Mouse (Mus musculus) yolk sac, embryonic 10.5 days (tissue): ENCODE results near the gene Zwilch.
"Not testable (repeated sequence)": the region's sequence is repeated elsewhere in the genome, so short reads cannot be mapped to it uniquely, and the experiment has no call there.

Experiments used
- DNase-seq: peaks from one replicate; pipeline ENCODE4 v3.0.0-alpha.2; 2017; ENCODE audit warnings: low spot score

The Zwilch gene

GRCm38 (mm10) chr9:64172816-64173665 lies at the start of gene Zwilch, which contains the start of gene Rpl4:
Gene Zwilch (minus strand): TSS chr9:64173104.
Gene Rpl4 (plus strand): TSS chr9:64173375.
- DNase-seq, result peak; percentile 88

- DNase-seq, result no peak
Observed at GRCm38 (mm10) chr9:64222098-64222497, 49.2 kb upstream of the Zwilch start.

GRCm38 (mm10) chr9:64221480-64221879 lies 48.6 kb upstream of the Zwilch start:
- no peak for DNase-seq

- peak; percentile 37 for DNase-seq
Observed at GRCm38 (mm10) chr9:64220603-64221002, 47.7 kb upstream of the Zwilch start.

GRCm38 (mm10) chr9:64219772-64220420 lies 47.0 kb upstream of the Zwilch start:
- DNase-seq, result no peak

- DNase-seq, result no peak
Observed at GRCm38 (mm10) chr9:64219305-64219704, 46.4 kb upstream of the Zwilch start.

GRCm38 (mm10) chr9:64217887-64218286 lies 45.0 kb upstream of the Zwilch start:
- DNase-seq, result no peak

- DNase-seq, result no peak
Observed at GRCm38 (mm10) chr9:64216641-64217040, 43.7 kb upstream of the Zwilch start.

- DNase-seq, result no peak
Observed at GRCm38 (mm10) chr9:64216090-64216489, 43.2 kb upstream of the Zwilch start.

GRCm38 (mm10) chr9:64214452-64214851 lies 41.5 kb upstream of the Zwilch start:
- no peak for DNase-seq

GRCm38 (mm10) chr9:64207509-64208084 lies 34.7 kb upstream of the Zwilch start:
- DNase-seq, result no peak

GRCm38 (mm10) chr9:64202866-64203265 lies 30.0 kb upstream of the Zwilch start:
- DNase-seq, result no peak

- DNase-seq, result no peak
Observed at GRCm38 (mm10) chr9:64202331-64202730, 29.4 kb upstream of the Zwilch start.

- peak; percentile 64 for DNase-seq
Observed at GRCm38 (mm10) chr9:64199897-64200296, 27.0 kb upstream of the Zwilch start.

- peak; percentile 64 for DNase-seq
Observed at GRCm38 (mm10) chr9:64198763-64199418, 26.0 kb upstream of the Zwilch start.

- no peak for DNase-seq
Observed at GRCm38 (mm10) chr9:64198068-64198762, 25.3 kb upstream of the Zwilch start.

- DNase-seq, result no peak
Observed at GRCm38 (mm10) chr9:64197524-64197923, 24.6 kb upstream of the Zwilch start.

GRCm38 (mm10) chr9:64195554-64195953 lies 22.6 kb upstream of the Zwilch start:
- no peak for DNase-seq

GRCm38 (mm10) chr9:64193879-64194278 lies 21.0 kb upstream of the Zwilch start:
- DNase-seq, result peak; percentile 57

GRCm38 (mm10) chr9:64184166-64184840 lies 11.4 kb upstream of the Zwilch start:
- DNase-seq, result no peak

- DNase-seq, result not testable (repeated sequence)
Observed at GRCm38 (mm10) chr9:64183295-64183694, 10.4 kb upstream of the Zwilch start.
